Mouse (Mus musculus) neural tube, embryonic 13.5 days (tissue): ENCODE data around the gene Faap20. TPM values are rescaled to one million over a fixed set of nuclear protein-coding genes. Genes with fewer than 3 reads are reported as not detected.

Experiments used
- ATAC-seq: fragments of 200-750 bp; cut with Nextera tagmentation; 2 replicates; pipeline ENCODE4 v1.8.0; 2017; ENCODE audit warnings: low read depth, mild to moderate bottlenecking, moderate TSS enrichment, moderate library complexity
- H3K27ac ChIP-seq: fragments of 300-500 bp; sonication (generic); replicated peaks from 2 replicates; pipeline ENCODE4 v1.5.1; 2015; ENCODE audit warnings: moderate library complexity, mild to moderate bottlenecking, inconsistent platforms
- H3K27me3 ChIP-seq: fragments of 300-500 bp; sonication (generic); 2 replicates; pipeline ENCODE4 v1.6.1; 2015; ENCODE audit warnings: mild to moderate bottlenecking, inconsistent platforms
- H3K36me3 ChIP-seq: fragments of 300-500 bp; sonication (generic); 2 replicates; pipeline ENCODE4 v1.6.1; 2015; ENCODE audit warnings: mild to moderate bottlenecking, inconsistent platforms
- H3K4me1 ChIP-seq: fragments of 300-500 bp; sonication (generic); replicated peaks from 2 replicates; pipeline ENCODE4 v1.6.1; 2015; ENCODE audit warnings: inconsistent platforms
- H3K4me2 ChIP-seq: fragments of 300-500 bp; sonication (generic); 2 replicates; pipeline ENCODE4 v1.6.1; 2015; ENCODE audit warnings: inconsistent platforms, mild to moderate bottlenecking, moderate library complexity
- H3K4me3 ChIP-seq: fragments of 300-500 bp; sonication (generic); 2 replicates; pipeline ENCODE4 v1.5.1; 2015; ENCODE audit warnings: mild to moderate bottlenecking, inconsistent platforms
- H3K9ac ChIP-seq: fragments of 300-500 bp; sonication (generic); 2 replicates; pipeline ENCODE4 v1.6.1; 2015; ENCODE audit warnings: moderate library complexity, mild to moderate bottlenecking, inconsistent platforms
- H3K9me3 ChIP-seq: fragments of 300-500 bp; sonication (generic); 2 replicates; pipeline ENCODE4 v1.6.1; 2016; ENCODE audit warnings: inconsistent platforms
- WGBS: fragments of 180-500 bp; shearing (Covaris S2); methylation state at CpG from one replicate; pipeline ENCODE4 v1.1.7; 2015; 5-methylcytosine and 5-hydroxymethylcytosine counted together
- polyA plus RNA-seq: library from polyadenylated mRNA; unstranded; fragments of >200 nt; fragmentation: Nextera tagmentation; extraction: Ambion mirVana; gene quantifications from 2 replicates; pipeline ENCODE4 v1.2.1, GENCODE M21; 2015

Gene Faap20
- polyA plus RNA-seq, 1 experiment from 2014 or later = 76.3 TPM

GRCm38 (mm10) chr4:155264521-155265321 lies 15.1 kb downstream of the Faap20 start:
- no peak for ATAC-seq
- Histone ChIP-seq H3K36me3 (peaks cover 36% of the 10 kb centered on the region), H3K9ac (no peak overlapping the region), H3K4me3 (no peak overlapping the region), H3K27ac (no peak overlapping the region), H3K9me3 (no peaks in the 10 kb centered on the region; the same call in 1 of the 2 replicates), H3K4me1 (peaks cover 12% of the 10 kb centered on the region), H3K27me3 (no peaks in the 10 kb centered on the region), H3K4me2 (no peak overlapping the region)
- 82% methylated on average over 3 of the region's 3 CpGs for WGBS

GRCm38 (mm10) chr4:155267047-155267543 lies 17.5 kb downstream of the Faap20 start:
- H3K36me3 ChIP-seq = peaks cover 39% of the 10 kb centered on the region
- no peak for ATAC-seq
- H3K4me2 ChIP-seq = no peak overlapping the region
- no peaks in the 10 kb centered on the region for H3K9me3 ChIP-seq
- no peak overlapping the region for H3K27ac ChIP-seq
- H3K4me3 ChIP-seq = no peak overlapping the region
- H3K9ac ChIP-seq = no peak overlapping the region
- 79% methylated on average over 7 of the region's 7 CpGs for WGBS
- H3K4me1 ChIP-seq = peaks cover 12% of the 10 kb centered on the region
- H3K27me3 ChIP-seq = no peaks in the 10 kb centered on the region

- 63% methylated on average over 12 of the region's 12 CpGs for WGBS
- Histone ChIP-seq H3K4me3 (no peak overlapping the region), H3K4me2 (no peak overlapping the region), H3K36me3 (peaks cover 40% of the 10 kb centered on the region), H3K27ac (no peak overlapping the region), H3K9me3 (no peaks in the 10 kb centered on the region), H3K27me3 (no peaks in the 10 kb centered on the region), H3K9ac (no peak overlapping the region), H3K4me1 (peaks cover 12% of the 10 kb centered on the region)
- no peak for ATAC-seq
These were observed 18.1 kb downstream of the Faap20 start for GRCm38 (mm10) chr4:155267639-155268175.

- no peak for ATAC-seq
- WGBS = 39% methylated on average over 5 of the region's 5 CpGs
- no peaks in the 10 kb centered on the region for H3K27me3 ChIP-seq
- no peaks in the 10 kb centered on the region for H3K9me3 ChIP-seq
- peaks cover 12% of the 10 kb centered on the region for H3K4me1 ChIP-seq
- no peak overlapping the region for H3K4me2 ChIP-seq
- no peak overlapping the region for H3K27ac ChIP-seq
- no peak overlapping the region for H3K9ac ChIP-seq
- H3K4me3 ChIP-seq = no peak overlapping the region
- peaks cover 43% of the 10 kb centered on the region for H3K36me3 ChIP-seq
These were observed 18.8 kb downstream of the Faap20 start for GRCm38 (mm10) chr4:155268382-155268781.

- H3K27me3 ChIP-seq = no peaks in the 10 kb centered on the region
- peaks cover 6% of the 10 kb centered on the region for H3K4me1 ChIP-seq
- H3K9me3 ChIP-seq = no peaks in the 10 kb centered on the region
- peaks cover 36% of the 10 kb centered on the region for H3K36me3 ChIP-seq
- H3K27ac ChIP-seq = no peak overlapping the region
- ATAC-seq = no peak
- no peak overlapping the region for H3K4me2 ChIP-seq
- WGBS = 63% methylated on average over 5 of the region's 5 CpGs
- H3K4me3 ChIP-seq = no peak overlapping the region
- H3K9ac ChIP-seq = no peak overlapping the region
These were observed 24.8 kb downstream of the Faap20 start for GRCm38 (mm10) chr4:155274451-155274850.

GRCm38 (mm10) chr4:155274851-155275250 lies 25.2 kb downstream of the Faap20 start:
- ATAC-seq = no peak
- H3K9ac ChIP-seq = no peak overlapping the region
- peaks cover 6% of the 10 kb centered on the region for H3K4me1 ChIP-seq
- no peak overlapping the region for H3K27ac ChIP-seq
- H3K27me3 ChIP-seq = no peaks in the 10 kb centered on the region
- H3K9me3 ChIP-seq = no peaks in the 10 kb centered on the region
- 56% methylated on average over 3 of the region's 3 CpGs for WGBS
- H3K4me2 ChIP-seq = no peak overlapping the region
- H3K36me3 ChIP-seq = peaks cover 37% of the 10 kb centered on the region
- H3K4me3 ChIP-seq = no peak overlapping the region

- H3K9ac ChIP-seq = no peak overlapping the region
- no peaks in the 10 kb centered on the region for H3K27me3 ChIP-seq
- WGBS = 57% methylated on average over 6 of the region's 6 CpGs
- H3K9me3 ChIP-seq = no peaks in the 10 kb centered on the region
- H3K4me1 ChIP-seq = peaks cover 30% of the 10 kb centered on the region
- ATAC-seq = no peak
- H3K36me3 ChIP-seq = peaks cover 15% of the 10 kb centered on the region; the same call in 1 of the 2 replicates
- no peak overlapping the region for H3K4me3 ChIP-seq
- H3K27ac ChIP-seq = no peak overlapping the region
- H3K4me2 ChIP-seq = no peak overlapping the region
These were observed 28.4 kb downstream of the Faap20 start for GRCm38 (mm10) chr4:155277963-155278362.

- H3K4me2 ChIP-seq = no peak overlapping the region
- WGBS = 81% methylated on average over 8 of the region's 8 CpGs
- H3K9ac ChIP-seq = no peak overlapping the region
- H3K9me3 ChIP-seq = no peaks in the 10 kb centered on the region
- no peak overlapping the region for H3K4me3 ChIP-seq
- no peak overlapping the region for H3K27ac ChIP-seq
- peaks cover 12% of the 10 kb centered on the region; the same call in 1 of the 2 replicates for H3K36me3 ChIP-seq
- no peaks in the 10 kb centered on the region for H3K27me3 ChIP-seq
- H3K4me1 ChIP-seq = peaks cover 39% of the 10 kb centered on the region
- no peak for ATAC-seq
These were observed 29.5 kb downstream of the Faap20 start for GRCm38 (mm10) chr4:155279054-155279453.

GRCm38 (mm10) chr4:155279926-155280767 lies 30.5 kb downstream of the Faap20 start:
- Histone ChIP-seq H3K4me2 (no peak overlapping the region), H3K27ac (no peak overlapping the region), H3K4me3 (no peak overlapping the region), H3K4me1 (peaks cover 42% of the 10 kb centered on the region), H3K36me3 (peaks cover 15% of the 10 kb centered on the region; the same call in 1 of the 2 replicates), H3K9me3 (no peaks in the 10 kb centered on the region), H3K27me3 (no peaks in the 10 kb centered on the region), H3K9ac (no peak overlapping the region)
- WGBS = 72% methylated on average over 16 of the region's 16 CpGs
- no peak for ATAC-seq

GRCm38 (mm10) chr4:155280768-155281121 lies 31.1 kb downstream of the Faap20 start:
- 95% methylated on average over 1 of the region's 1 CpGs for WGBS
- Histone ChIP-seq H3K36me3 (peaks cover 15% of the 10 kb centered on the region; the same call in 1 of the 2 replicates), H3K4me2 (no peak overlapping the region), H3K9me3 (no peaks in the 10 kb centered on the region), H3K9ac (no peak overlapping the region), H3K27ac (no peak overlapping the region), H3K4me1 (peaks cover 41% of the 10 kb centered on the region), H3K4me3 (no peak overlapping the region), H3K27me3 (no peaks in the 10 kb centered on the region)
- ATAC-seq = no peak

GRCm38 (mm10) chr4:155281227-155281626 lies 31.6 kb downstream of the Faap20 start:
- Histone ChIP-seq H3K4me2 (no peak overlapping the region), H3K36me3 (peaks cover 15% of the 10 kb centered on the region; the same call in 1 of the 2 replicates), H3K27ac (no peak overlapping the region), H3K4me3 (no peak overlapping the region), H3K4me1 (peaks cover 41% of the 10 kb centered on the region), H3K9me3 (no peaks in the 10 kb centered on the region), H3K9ac (no peak overlapping the region), H3K27me3 (no peaks in the 10 kb centered on the region)
- no peak for ATAC-seq
- WGBS = 67% methylated on average over 2 of the region's 2 CpGs

- H3K27ac ChIP-seq = no peak overlapping the region
- no peaks in the 10 kb centered on the region for H3K9me3 ChIP-seq
- 93% methylated on average over 8 of the region's 8 CpGs for WGBS
- peaks cover 19% of the 10 kb centered on the region; the same call in 1 of the 2 replicates for H3K36me3 ChIP-seq
- peaks cover 41% of the 10 kb centered on the region for H3K4me1 ChIP-seq
- no peak overlapping the region for H3K4me3 ChIP-seq
- no peak overlapping the region for H3K9ac ChIP-seq
- H3K4me2 ChIP-seq = no peak overlapping the region
- H3K27me3 ChIP-seq = no peaks in the 10 kb centered on the region
- ATAC-seq = no peak
These were observed 32.0 kb downstream of the Faap20 start for GRCm38 (mm10) chr4:155281652-155282051.
